Mouse (Mus musculus): ENCODE measurements around the gene Methig1.

Methig1 gene

GRCm38 (mm10) chr15:100424396-100425122 lies 71.6 kb downstream of the Methig1 start, which contains the start of gene Slc11a2:
Gene Slc11a2, minus strand, starts transcription at chr15:100425072.
- DNase-seq, result no peak

GRCm38 (mm10) chr15:100428296-100428905 lies 75.5 kb downstream of the Methig1 start:
- no peak for DNase-seq

DNA sequence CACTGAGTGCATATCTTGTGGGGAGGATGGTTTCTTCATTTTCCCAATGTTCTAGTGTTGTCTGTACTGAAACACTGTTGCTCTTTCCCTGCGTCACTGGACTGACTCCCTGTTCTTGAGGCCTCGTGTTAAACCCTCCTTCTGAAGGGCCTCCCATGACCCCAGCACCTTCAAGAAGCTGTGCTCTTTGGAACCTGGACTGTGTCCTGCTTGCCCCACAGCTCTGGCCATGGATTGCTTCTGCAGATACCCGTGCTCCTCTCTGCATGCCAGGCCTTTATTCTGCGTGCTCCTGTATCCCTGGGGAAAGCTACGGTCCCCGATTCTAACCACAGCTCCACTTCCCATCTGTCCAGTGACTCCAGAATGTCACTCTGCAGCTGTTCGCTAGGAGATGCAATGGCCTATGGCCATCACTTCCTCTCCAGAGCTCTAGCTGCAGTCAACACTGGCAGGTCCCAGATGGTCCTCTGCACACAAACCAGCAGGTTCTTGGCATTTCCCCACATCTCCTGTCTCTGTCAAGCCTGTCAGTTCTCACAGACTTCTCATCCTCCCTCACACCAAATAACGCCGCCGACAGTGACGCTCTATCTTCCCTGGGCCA lies 77.1 kb downstream of the Methig1 start:
- DNase-seq, result no peak

DNA sequence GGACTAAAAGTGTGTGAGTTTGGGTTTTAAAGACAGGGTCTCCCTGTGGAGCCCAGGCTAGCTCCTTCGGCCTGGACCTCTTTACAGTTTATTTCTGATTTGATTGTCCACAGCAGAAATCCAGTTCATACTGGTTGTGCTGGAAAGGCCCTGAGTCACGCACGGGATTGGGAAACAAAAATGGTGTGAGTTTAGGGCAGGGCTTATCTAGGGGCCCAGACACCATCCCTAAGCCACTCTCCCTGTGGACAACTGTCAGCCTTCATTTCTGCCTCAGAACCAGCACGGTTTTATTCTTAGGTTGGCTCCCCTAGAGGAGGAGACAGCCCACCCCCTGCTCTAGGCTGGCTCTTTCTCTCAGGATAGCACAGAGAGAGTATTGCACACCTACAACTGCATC lies 80.3 kb downstream of the Methig1 start:
- DNase-seq, result no peak

All from right cerebral cortex, postnatal 4 days (tissue).